Mouse (Mus musculus): Measurements from ENCODE around the gene Il12rb1. TPM values are rescaled to one million over a fixed set of nuclear protein-coding genes. Genes with fewer than 3 reads are reported as not detected.
A peak's percentile ranks its signal among the peaks of the same experiment; 100 is the strongest.

Il12rb1 gene
- polyA plus RNA-seq, 1 experiment from 2014 or later: 0.18 TPM

- no peak for ATAC-seq
- H3K36me3 ChIP-seq: peaks cover 71% of the 10 kb centered on the region
- H3K4me1 ChIP-seq: peaks cover 71% of the 10 kb centered on the region
- WGBS (ENCODE audit: insufficient replicate concordance): 85% methylated on average over 18 of the region's 18 CpGs
- peak overlapping the region; percentile 41; the same call in 1 of the 2 replicates for H3K27ac ChIP-seq
- no peaks in the 10 kb centered on the region for H3K9me3 ChIP-seq (replicated peaks)
- H3K4me2 ChIP-seq: no peak overlapping the region
- no peaks in the 10 kb centered on the region for H3K27me3 ChIP-seq (replicated peaks)
- H3K4me3 ChIP-seq: no peak overlapping the region
- H3K9ac ChIP-seq: no peak overlapping the region
Observed at GRCm38 (mm10) chr8:70774740-70775139, 33.5 kb upstream of the Il12rb1 start.

- 76% methylated on average over 5 of the region's 5 CpGs for WGBS (ENCODE audit: insufficient replicate concordance)
- Histone ChIP-seq H3K27ac (peak overlapping the region; percentile 47; the same call in 1 of the 2 replicates), H3K27me3 (replicated peaks) (no peaks in the 10 kb centered on the region), H3K36me3 (peaks cover 74% of the 10 kb centered on the region), H3K4me1 (peaks cover 71% of the 10 kb centered on the region), H3K9me3 (replicated peaks) (no peaks in the 10 kb centered on the region), H3K4me2 (peak overlapping the region; percentile 100), H3K9ac (peak overlapping the region; percentile 96), H3K4me3 (peak overlapping the region; percentile 78)
- ATAC-seq: no peak
Observed at GRCm38 (mm10) chr8:70775227-70775626, 33.0 kb upstream of the Il12rb1 start.

DNA sequence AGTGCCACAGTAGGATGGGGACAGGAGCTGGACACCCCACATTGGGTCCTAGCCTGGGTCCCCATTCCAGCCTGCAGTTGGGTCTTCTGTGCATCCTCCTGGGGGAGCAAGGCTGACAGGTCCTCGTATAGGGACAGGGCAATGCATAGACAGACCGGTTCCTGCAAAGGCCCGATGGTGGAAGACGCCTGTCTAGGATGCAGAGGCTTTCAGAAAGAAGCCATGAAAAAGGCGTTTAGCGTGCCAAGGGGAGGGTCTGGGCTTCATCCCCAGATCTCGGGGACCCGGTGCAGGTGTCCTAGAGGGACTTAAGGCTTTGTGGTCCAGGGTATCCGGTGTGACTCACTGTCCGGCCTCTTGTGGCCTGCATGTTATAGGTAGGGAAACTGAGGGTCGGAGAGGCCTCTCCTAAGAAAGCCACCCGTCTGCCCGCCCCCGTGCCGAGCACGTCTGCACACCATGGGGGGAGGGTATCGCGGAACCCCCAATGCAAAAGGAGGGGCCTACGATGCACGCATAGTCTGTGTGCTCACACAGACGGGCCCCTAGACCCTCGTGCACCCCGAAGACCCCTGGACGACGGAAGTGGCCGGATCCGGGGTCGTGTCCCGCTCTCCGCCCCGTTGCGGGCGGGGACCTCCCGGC lies 32.3 kb upstream of the Il12rb1 start:
- peaks cover 74% of the 10 kb centered on the region for H3K36me3 ChIP-seq
- peak; percentile 1; the same call in 1 of the 2 replicates for ATAC-seq
- no peaks in the 10 kb centered on the region for H3K9me3 ChIP-seq (replicated peaks)
- H3K4me3 ChIP-seq: peak overlapping the region; percentile 78
- H3K4me2 ChIP-seq: peak overlapping the region; percentile 100
- H3K27me3 ChIP-seq (replicated peaks): no peaks in the 10 kb centered on the region
- WGBS (ENCODE audit: insufficient replicate concordance): 3% methylated on average over 34 of the region's 34 CpGs
- H3K9ac ChIP-seq: peak overlapping the region; percentile 96
- peaks cover 68% of the 10 kb centered on the region for H3K4me1 ChIP-seq
- peak overlapping the region; percentile 95 for H3K27ac ChIP-seq

DNA sequence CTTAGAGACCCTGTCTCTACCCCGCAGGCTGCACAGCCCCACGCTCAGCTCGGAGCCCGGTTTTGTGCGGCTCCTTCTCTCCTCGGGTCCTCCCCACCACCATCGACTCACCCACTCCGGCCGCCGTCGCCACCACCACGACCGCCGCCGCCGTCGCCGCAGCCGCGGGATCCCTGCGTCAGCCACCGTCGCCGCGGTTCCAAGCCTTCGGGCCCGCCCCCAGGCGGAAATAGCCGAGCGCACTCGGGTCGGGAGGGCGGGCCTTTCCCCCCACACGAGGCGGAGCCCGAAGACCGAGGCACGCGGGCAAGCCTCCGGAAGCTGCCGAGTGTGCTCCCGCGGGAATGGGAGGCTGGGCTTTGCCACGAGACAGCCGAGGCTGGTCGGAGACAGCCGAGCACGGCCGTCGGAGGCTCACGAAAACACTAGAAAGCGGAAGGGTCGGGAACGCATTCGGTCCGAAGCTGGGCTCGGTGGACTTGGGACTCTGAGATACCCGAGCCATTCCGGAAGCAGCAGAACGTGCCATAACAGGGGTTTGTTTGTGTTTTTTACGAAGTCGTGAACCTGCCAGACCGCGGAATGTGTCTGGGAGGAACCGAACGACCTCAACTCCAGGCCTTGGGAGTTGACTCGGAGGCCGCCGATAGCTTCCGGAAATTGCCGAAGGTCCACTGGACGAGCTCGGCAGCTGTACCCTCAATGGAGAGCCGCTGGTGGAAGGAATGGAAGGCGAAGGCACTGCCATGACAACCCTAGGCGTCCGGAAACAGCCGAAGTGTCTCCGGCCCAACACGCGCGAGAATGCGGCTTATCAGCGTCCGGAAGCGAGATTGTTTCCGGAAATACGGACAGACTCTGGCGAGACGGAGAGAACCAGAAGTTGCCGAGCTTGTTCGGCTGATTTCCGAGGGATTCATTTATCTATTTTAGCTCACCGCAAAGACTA lies 31.5 kb upstream of the Il12rb1 start, which contains the start of gene Pik3r2:
Pik3r2 (minus strand) TSS at position 218 of the 949 bp plus-strand sequence.
- peak; percentile 85 for ATAC-seq
- Histone ChIP-seq H3K27ac (peak within 1 kb of the TSS; percentile 95), H3K36me3 (peaks cover 74% of the 10 kb centered on the region), H3K9ac (peak within 1 kb of the TSS; percentile 96), H3K9me3 (replicated peaks) (no peaks in the 10 kb centered on the region), H3K4me1 (peaks cover 63% of the 10 kb centered on the region), H3K4me3 (peak within 1 kb of the TSS; percentile 78), H3K4me2 (peak within 1 kb of the TSS; percentile 100), H3K27me3 (replicated peaks) (no peaks in the 10 kb centered on the region)
- WGBS (ENCODE audit: insufficient replicate concordance): under 1% methylated on average over 94 of the region's 94 CpGs

DNA sequence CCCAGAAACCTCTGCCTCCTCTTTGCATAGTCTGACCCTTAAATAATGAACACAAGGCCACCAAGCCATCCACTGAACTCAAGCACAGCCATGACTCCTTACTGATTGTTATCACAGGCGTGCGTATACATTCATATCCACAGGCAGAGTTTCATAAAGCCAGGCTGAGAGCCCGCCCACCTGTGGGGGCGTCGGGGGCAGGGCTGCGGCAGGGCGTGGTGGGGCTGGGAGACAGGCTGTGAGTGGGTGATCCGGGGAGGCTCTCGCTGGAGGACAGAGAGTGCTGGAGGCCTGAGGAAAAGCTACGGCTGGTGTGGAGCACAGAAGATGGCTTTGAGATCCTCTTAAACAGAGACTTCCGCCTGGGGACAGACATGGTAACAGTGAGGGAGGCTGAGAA lies 28.2 kb upstream of the Il12rb1 start:
- no peak for ATAC-seq
- Histone ChIP-seq H3K9ac (peak overlapping the region; percentile 1; the same call in 1 of the 2 replicates), H3K27me3 (replicated peaks) (no peaks in the 10 kb centered on the region), H3K9me3 (replicated peaks) (no peaks in the 10 kb centered on the region), H3K4me3 (no peak overlapping the region), H3K27ac (no peak overlapping the region), H3K4me2 (no peak overlapping the region), H3K4me1 (peaks cover 45% of the 10 kb centered on the region), H3K36me3 (peaks cover 73% of the 10 kb centered on the region)
- 56% methylated on average over 11 of the region's 11 CpGs for WGBS (ENCODE audit: insufficient replicate concordance)

GRCm38 (mm10) chr8:70786291-70787050 lies 21.8 kb upstream of the Il12rb1 start:
- H3K4me3 ChIP-seq: no peak overlapping the region
- H3K4me1 ChIP-seq: peaks cover 59% of the 10 kb centered on the region
- no peaks in the 10 kb centered on the region for H3K9me3 ChIP-seq (replicated peaks)
- H3K27me3 ChIP-seq (replicated peaks): no peaks in the 10 kb centered on the region
- 87% methylated on average over 25 of the region's 25 CpGs for WGBS (ENCODE audit: insufficient replicate concordance)
- no peak overlapping the region for H3K27ac ChIP-seq
- H3K36me3 ChIP-seq: peaks cover 84% of the 10 kb centered on the region
- H3K4me2 ChIP-seq: no peak overlapping the region
- H3K9ac ChIP-seq: no peak overlapping the region
- no peak for ATAC-seq

- H3K36me3 ChIP-seq: peaks cover 78% of the 10 kb centered on the region
- H3K4me2 ChIP-seq: no peak overlapping the region
- H3K9me3 ChIP-seq (replicated peaks): no peaks in the 10 kb centered on the region
- H3K4me1 ChIP-seq: peaks cover 65% of the 10 kb centered on the region
- no peaks in the 10 kb centered on the region for H3K27me3 ChIP-seq (replicated peaks)
- H3K4me3 ChIP-seq: no peak overlapping the region
- ATAC-seq: no peak
- 85% methylated on average over 3 of the region's 3 CpGs for WGBS (ENCODE audit: insufficient replicate concordance)
- no peak overlapping the region for H3K27ac ChIP-seq
- no peak overlapping the region for H3K9ac ChIP-seq
Observed at GRCm38 (mm10) chr8:70787051-70787445, 21.2 kb upstream of the Il12rb1 start.

DNA sequence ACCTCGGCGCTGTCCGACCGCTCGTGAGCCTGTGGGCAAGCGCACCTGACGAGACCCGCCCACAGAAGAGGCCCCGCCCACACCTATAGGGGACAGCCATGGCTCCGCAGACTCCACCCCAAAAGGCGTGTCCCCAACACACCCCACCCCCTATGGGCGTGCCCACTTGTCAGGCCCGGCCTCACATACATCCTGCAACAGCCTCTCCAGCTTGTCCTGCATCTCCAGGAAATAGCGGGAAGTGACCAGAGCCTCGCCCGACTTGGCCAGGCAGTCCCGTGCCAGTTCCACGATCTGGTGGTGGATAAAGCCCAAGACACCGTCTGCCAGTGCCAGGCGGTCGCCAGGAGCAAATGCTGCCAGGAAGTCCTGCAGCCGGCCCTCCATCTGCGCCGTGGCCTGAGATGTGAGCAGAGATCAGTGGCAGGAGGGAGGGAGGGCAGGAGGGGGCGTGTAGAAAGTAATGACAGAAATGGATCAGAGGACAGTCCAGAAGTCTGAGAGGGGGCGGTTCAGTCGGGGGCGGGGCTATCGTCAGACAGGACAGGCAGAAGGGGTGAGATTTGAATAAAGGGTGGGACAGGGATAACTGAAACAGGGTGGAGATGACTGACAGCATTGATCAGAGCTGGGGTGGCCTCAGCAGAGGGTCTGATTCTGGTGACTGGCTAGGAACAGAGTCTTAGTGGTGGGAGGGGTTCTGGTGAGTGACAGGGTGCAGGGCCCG lies 20.1 kb upstream of the Il12rb1 start:
- Histone ChIP-seq H3K9me3 (replicated peaks) (no peaks in the 10 kb centered on the region), H3K4me1 (peaks cover 75% of the 10 kb centered on the region), H3K4me3 (no peak overlapping the region), H3K27ac (no peak overlapping the region), H3K27me3 (replicated peaks) (no peaks in the 10 kb centered on the region), H3K9ac (no peak overlapping the region), H3K36me3 (peaks cover 69% of the 10 kb centered on the region), H3K4me2 (peak overlapping the region; percentile 27)
- WGBS (ENCODE audit: insufficient replicate concordance): 59% methylated on average over 30 of the region's 30 CpGs
- ATAC-seq: no peak

- no peak overlapping the region for H3K4me2 ChIP-seq
- WGBS (ENCODE audit: insufficient replicate concordance): 68% methylated on average over 10 of the region's 10 CpGs
Observed at GRCm38 (mm10) chr8:70789046-70789445, 19.2 kb upstream of the Il12rb1 start.

DNA sequence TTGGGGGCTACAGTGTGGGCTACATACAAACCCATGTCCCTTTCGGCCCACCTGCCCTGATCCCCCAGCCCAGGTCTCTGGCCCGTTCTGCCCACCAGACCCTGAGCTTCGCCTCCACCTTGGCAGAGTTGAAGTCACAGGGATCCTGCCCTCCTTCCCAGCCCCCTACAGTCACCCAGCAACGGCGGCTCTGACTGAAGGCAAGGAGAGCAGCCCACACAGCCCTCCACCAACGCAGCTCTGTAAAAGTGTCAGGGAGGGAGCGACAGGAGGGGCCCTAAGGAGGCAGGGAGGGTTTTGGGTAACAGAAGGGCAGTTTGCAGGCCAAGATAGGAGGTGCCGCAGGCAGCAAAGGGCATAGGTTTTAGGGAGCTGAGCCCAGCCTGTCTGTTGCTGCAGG lies 17.4 kb upstream of the Il12rb1 start:
- Histone ChIP-seq H3K27ac (peak overlapping the region; percentile 78), H3K27me3 (replicated peaks) (peaks cover 22% of the 10 kb centered on the region), H3K9ac (peak overlapping the region; percentile 85), H3K9me3 (replicated peaks) (no peaks in the 10 kb centered on the region), H3K4me3 (peak overlapping the region; percentile 75), H3K4me1 (peaks cover 78% of the 10 kb centered on the region), H3K36me3 (peaks cover 41% of the 10 kb centered on the region), H3K4me2 (peak overlapping the region; percentile 93)
- ATAC-seq: no peak
- whole genome bisulfite sequencing (ENCODE audit: insufficient replicate concordance): 52% methylated on average over 8 of the region's 8 CpGs

More at GRCm38 (mm10) chr8:70789046-70789445, 19.2 kb upstream of the Il12rb1 start:
- Histone ChIP-seq H3K27ac (no peak overlapping the region), H3K4me1 (peaks cover 81% of the 10 kb centered on the region), H3K36me3 (peaks cover 59% of the 10 kb centered on the region), H3K9me3 (replicated peaks) (no peaks in the 10 kb centered on the region), H3K27me3 (replicated peaks) (peaks cover 6% of the 10 kb centered on the region; the same call in 1 of the 2 replicates), H3K4me3 (no peak overlapping the region), H3K9ac (no peak overlapping the region)
- ATAC-seq: no peak

DNA sequence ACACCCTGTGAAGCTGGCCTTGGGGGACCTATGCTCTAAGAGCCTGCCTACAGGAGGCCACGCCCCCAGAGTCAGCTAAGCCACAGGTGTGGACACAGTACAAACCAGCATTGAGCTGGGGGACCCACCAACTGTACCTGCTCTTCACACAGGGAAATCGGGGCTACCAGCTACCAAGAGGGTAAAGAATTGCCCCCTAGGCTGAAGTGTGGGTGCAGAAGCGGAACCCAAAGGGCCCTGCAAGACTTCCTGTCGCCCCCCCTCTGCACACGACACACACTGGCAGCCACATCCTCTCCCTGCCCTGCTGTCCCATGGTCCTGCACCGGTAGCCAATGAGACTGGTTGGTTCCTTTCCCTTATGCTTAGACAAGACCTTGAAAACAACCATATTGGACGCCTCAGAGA lies 17.0 kb upstream of the Il12rb1 start:
- Histone ChIP-seq H3K27ac (peak overlapping the region; percentile 78), H3K4me1 (peaks cover 76% of the 10 kb centered on the region), H3K27me3 (replicated peaks) (peaks cover 27% of the 10 kb centered on the region), H3K36me3 (peaks cover 37% of the 10 kb centered on the region), H3K9me3 (replicated peaks) (no peaks in the 10 kb centered on the region), H3K9ac (peak overlapping the region; percentile 85), H3K4me2 (peak overlapping the region; percentile 93), H3K4me3 (peak overlapping the region; percentile 75)
- ATAC-seq: peak; percentile 30; the same call in 1 of the 2 replicates
- WGBS (ENCODE audit: insufficient replicate concordance): 26% methylated on average over 7 of the region's 7 CpGs
